Mouse (Mus musculus): ENCODE measurements around the gene Slfn14.

- TF ChIP-seq CTCF (IDR thresholded peaks at IDR 0.05 in 2 of 3, conservative IDR thresholded peaks at IDR 0.05 in 1 of 3; ENCODE audit: control insufficient read depth in 1 of 3, insufficient read depth in 1 of 3, low read depth in 2 of 3, low read length in 3 of 3, poor library complexity in 1 of 3, severe bottlenecking in 1 of 3) = no peak
- no peak for TF ChIP-seq ZC3H11A (IDR thresholded peaks at IDR 0.05; ENCODE audit: low read depth, low read length)
- no peak for TF ChIP-seq USF1 (IDR thresholded peaks at IDR 0.05; ENCODE audit: low read depth, low read length)
- TF ChIP-seq MAX (IDR thresholded peaks at IDR 0.05; ENCODE audit: low read length) = no peak
- TF ChIP-seq ZKSCAN1 (IDR thresholded peaks at IDR 0.05; ENCODE audit: low read depth, low read length) = no peak
- TF ChIP-seq TAL1 (IDR thresholded peaks at IDR 0.05; ENCODE audit: low read length) = no peak
- TF ChIP-seq POLR2A (IDR thresholded peaks at IDR 0.05; ENCODE audit: control insufficient read depth in 1 of 2, insufficient read depth in 1 of 2, low read depth in 1 of 2, low read length in 2 of 2, poor library complexity in 1 of 2) = no peak
These were observed 18.0 kb upstream of the Slfn14 start for GRCm38 (mm10) chr11:83304485-83304884.
